Mouse (Mus musculus) stomach, postnatal 0 days (tissue): ENCODE measurements around the gene Sst.

Experiments used
- CTCF ChIP-seq: IDR thresholded peaks from 2 replicates; pipeline ENCODE4 v1.5.1; 2016; ENCODE audit warnings: antibody characterized with exemption, low read depth, mild to moderate bottlenecking, moderate library complexity
- EP300 ChIP-seq: optimal IDR thresholded peaks from 2 replicates; pipeline ENCODE3; 2016; ENCODE audit warnings: antibody characterized with exemption

- TF ChIP-seq CTCF (no peak), EP300 (no peak)
Observed at GRCm38 (mm10) chr16:23887910-23888579, 2.7 kb downstream of the Sst start.
